Mouse (Mus musculus) heart, adult 2 months (tissue): ENCODE results near the gene Fastk.
A peak's percentile ranks its signal among the peaks of the same experiment; 100 is the strongest.

Experiments used
- CTCF ChIP-seq: fragments of 200-600 bp; IDR thresholded peaks from 2 replicates; pipeline ENCODE4 v1.8.1; 2022; ENCODE audit warnings: antibody characterized with exemption, mild to moderate bottlenecking, moderate library complexity
- EP300 ChIP-seq: fragments of 200-500 bp; IDR thresholded peaks from 2 replicates; pipeline ENCODE4 v1.6.1; 2011; ENCODE audit warnings: low read depth, low read length, control low read depth; ENCODE audit not compliant: insufficient read depth

DNA sequence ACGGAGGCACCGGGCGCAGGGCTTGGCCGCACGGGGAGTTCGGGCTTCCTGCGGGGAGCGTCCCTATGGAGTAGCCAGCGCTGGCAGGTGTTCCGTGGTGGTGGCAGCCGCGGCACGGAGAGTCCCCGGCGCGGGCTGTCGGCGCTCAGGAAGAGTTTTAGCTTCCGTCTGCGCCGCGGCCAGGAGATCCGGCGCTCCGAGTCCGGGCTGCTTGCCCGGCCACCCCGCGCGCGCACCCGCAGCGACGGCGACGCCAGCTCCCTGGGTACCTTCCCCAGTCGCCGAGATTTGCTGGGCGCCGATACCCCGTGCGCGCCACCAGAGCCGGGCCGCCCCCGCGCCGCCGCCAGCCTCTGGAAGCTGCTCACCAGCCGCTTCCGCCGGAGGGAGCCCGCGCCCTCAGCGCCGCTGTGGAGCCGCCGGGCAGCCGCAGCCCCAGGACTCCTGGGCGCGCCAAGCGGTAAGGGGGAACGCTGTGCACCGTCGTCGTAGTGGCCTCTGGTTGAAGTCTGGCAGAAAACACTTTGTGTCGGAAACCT lies 29.7 kb upstream of the Fastk start:
- peak; percentile 60 for TF ChIP-seq CTCF
- no peak for TF ChIP-seq EP300
